Mouse (Mus musculus): ENCODE data around the gene Cyp3a11. TPM values are rescaled to one million over a fixed set of nuclear protein-coding genes. Genes with fewer than 3 reads are reported as not detected.
"Not testable (repeated sequence)": the region's sequence is repeated elsewhere in the genome, so short reads cannot be mapped to it uniquely, and the experiment has no call there.

The Cyp3a11 gene
- total and polyA plus RNA-seq, 3 experiments = not detected

- DNase-seq (ENCODE audit: extremely low read depth); in situ Hi-C loops (cut with MboI; ENCODE audit: low pct_ligation_motif_present, low pct_unique_long_range_greater_than_20kb, low sequenced_read_pairs); H3K4me1 ChIP-seq (ENCODE audit: control insufficient read depth in 1 of 2, insufficient read depth in 2 of 2); H3K27ac ChIP-seq (ENCODE audit: insufficient read depth, low read depth); H3K4me3 ChIP-seq (replicated peaks in 1 of 3; ENCODE audit: low read depth in 2 of 3, low read length in 2 of 3, poor library complexity in 1 of 3); H3K36me3 ChIP-seq (replicated peaks in 1 of 2; ENCODE audit: control insufficient read depth in 1 of 2, insufficient read depth in 1 of 2, low read length in 1 of 2); H3K9me3 ChIP-seq (replicated peaks; ENCODE audit: low read length); H3K9ac ChIP-seq (ENCODE audit: insufficient read depth, low read depth); dilution Hi-C loops (cut with MboI; ENCODE audit: extremely low pct_ligation_motif_present, extremely low pct_unique_long_range_greater_than_20kb, low sequenced_read_pairs); H3K4me2 ChIP-seq (ENCODE audit: insufficient read depth, low read depth, poor library complexity, severe bottlenecking); H3K27me3 ChIP-seq (replicated peaks); H3K79me2 ChIP-seq (replicated peaks; ENCODE audit: control insufficient read depth, extremely low read depth, insufficient read depth, poor library complexity, severe bottlenecking): not testable (repeated sequence)
Observed at GRCm38 (mm10) chr5:145805796-145806195, 74.0 kb downstream of the Cyp3a11 start, which contains the start of gene Cyp3a44. TSS of gene Cyp3a44 (minus strand) at chr5:145805874.

Other genes starting within 250 kb of the Cyp3a11 start
- not detected in 2 replicates for gene Cyp3a41a, start 159.8 kb downstream of the Cyp3a11 start, total RNA-seq (2012; rRNA removed)
- gene Cyp3a41a, start 159.8 kb downstream of the Cyp3a11 start, total RNA-seq (2014; rRNA removed) = not detected in 2 replicates
- not detected in 2 replicates for gene Cyp3a41a, start 159.8 kb downstream of the Cyp3a11 start, polyA plus RNA-seq (2012; ENCODE audit: insufficient read length, low read depth)
- not detected in 2 replicates for gene Cyp3a44, start 74.1 kb downstream of the Cyp3a11 start, total RNA-seq (2012; rRNA removed)
- gene Cyp3a44, start 74.1 kb downstream of the Cyp3a11 start, total RNA-seq (2014; rRNA removed) = not detected in 2 replicates
- gene Cyp3a44, start 74.1 kb downstream of the Cyp3a11 start, polyA plus RNA-seq (2012; ENCODE audit: insufficient read length, low read depth) = not detected in 2 replicates
- not detected in 2 replicates for gene Cyp3a25, start 129.7 kb upstream of the Cyp3a11 start, total RNA-seq (2012; rRNA removed)
- not detected in 2 replicates for gene Cyp3a25, start 129.7 kb upstream of the Cyp3a11 start, total RNA-seq (2014; rRNA removed)
- not detected in 2 replicates for gene Cyp3a25, start 129.7 kb upstream of the Cyp3a11 start, polyA plus RNA-seq (2012; ENCODE audit: insufficient read length, low read depth)
- not detected in 2 replicates for gene Cyp3a59, start 199.3 kb upstream of the Cyp3a11 start, total RNA-seq (2012; rRNA removed)
- gene Cyp3a59, start 199.3 kb upstream of the Cyp3a11 start, total RNA-seq (2014; rRNA removed) = not detected in 2 replicates
- not detected in 2 replicates for gene Cyp3a59, start 199.3 kb upstream of the Cyp3a11 start, polyA plus RNA-seq (2012; ENCODE audit: insufficient read length, low read depth)

Data from CH12.LX (cell line).